Mouse (Mus musculus) MEL-GATA-1-ER (cell line): ENCODE measurements around the gene Anapc4.

Source experiments
- DNase-seq: peaks from one replicate; pipeline ENCODE4 v3.0.0-alpha.2; 2012; ENCODE audit warnings: low read depth; ENCODE audit errors: extremely low read depth

The Anapc4 gene

DNA sequence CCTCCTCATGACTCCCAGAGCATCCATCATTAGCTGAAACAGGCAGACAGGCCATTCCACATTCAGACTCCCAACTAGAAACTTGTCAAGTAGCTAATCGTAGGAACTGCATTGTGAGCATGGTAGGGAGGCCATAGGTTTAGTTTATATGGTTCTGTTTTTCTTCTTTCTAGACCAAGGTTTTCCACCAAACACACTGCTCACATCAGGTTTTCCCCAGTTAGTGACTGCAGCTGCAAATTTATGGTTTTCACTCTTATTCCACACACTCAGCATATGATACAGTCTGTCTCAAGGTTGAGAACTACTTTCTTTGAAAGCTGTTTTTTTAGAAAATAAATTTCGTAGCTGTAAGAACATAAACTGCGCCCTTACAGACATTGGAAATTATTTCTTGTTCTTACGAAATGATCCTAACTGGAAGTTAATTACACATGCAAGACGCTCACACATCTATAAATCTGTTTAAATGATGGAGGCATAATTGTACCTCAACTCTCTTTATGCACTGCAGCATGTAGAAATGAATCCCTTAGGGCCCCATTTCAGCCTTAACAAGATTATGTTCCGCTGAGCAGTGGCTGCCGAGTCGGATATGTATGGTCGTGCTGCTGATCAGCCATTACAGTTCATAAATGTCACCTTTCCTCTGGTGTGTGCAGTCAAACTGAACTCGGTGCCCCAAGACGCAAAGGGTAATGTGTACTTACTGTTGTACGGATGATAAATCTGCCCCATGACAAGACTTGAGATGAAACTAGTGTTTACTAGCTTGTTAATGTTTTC is 35.3 kb downstream of the Anapc4 start:
- no peak for DNase-seq

DNA sequence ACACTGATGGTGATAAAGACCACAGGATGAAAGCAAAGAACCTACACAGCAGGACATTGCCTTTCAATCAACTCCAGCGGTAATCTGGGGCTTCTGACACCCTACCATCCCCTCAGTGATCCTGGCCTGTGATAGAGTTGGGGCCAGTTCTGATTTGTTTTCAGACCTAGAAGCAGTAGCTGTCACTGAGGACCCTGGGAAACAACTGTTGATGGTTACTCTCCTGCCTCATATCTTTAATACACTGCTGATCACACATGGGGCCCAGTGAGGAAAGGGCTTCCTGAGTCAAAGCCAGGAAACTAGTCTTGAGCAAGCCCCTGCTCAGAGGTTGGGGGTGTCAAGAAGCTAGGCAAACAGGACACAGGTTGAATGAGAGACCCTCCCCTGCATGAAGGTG is 37.6 kb downstream of the Anapc4 start:
- DNase-seq: no peak

GRCm38 (mm10) chr5:52871986-52872385 is 38.2 kb downstream of the Anapc4 start:
- DNase-seq: no peak

- DNase-seq: peak; percentile 37
Observed at GRCm38 (mm10) chr5:52878847-52879246, 45.0 kb downstream of the Anapc4 start.

GRCm38 (mm10) chr5:52879926-52880325 is 46.1 kb downstream of the Anapc4 start:
- DNase-seq: no peak

DNA sequence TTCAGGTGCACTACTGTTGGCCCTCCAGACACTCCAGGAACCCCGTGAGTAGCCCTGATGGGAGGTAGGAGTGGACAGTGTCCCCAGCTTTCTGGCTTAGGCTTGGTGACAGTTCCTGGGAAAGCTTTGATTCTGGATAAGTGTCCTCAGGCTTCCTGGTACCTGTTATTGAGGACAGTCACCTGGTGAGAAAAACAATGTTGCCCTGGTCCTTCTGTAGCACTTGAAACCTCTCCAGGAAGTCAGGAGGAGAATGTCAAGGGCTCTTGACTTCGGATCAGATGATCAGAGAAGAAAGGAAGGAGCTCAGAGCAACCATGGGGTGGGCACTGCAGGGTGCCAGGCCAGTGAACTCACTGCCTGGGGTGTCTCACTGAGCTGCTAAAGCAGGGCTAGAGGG is 48.6 kb downstream of the Anapc4 start:
- DNase-seq: no peak

- DNase-seq: peak; percentile 58
Observed at GRCm38 (mm10) chr5:52887085-52887484, 53.3 kb downstream of the Anapc4 start.

DNA sequence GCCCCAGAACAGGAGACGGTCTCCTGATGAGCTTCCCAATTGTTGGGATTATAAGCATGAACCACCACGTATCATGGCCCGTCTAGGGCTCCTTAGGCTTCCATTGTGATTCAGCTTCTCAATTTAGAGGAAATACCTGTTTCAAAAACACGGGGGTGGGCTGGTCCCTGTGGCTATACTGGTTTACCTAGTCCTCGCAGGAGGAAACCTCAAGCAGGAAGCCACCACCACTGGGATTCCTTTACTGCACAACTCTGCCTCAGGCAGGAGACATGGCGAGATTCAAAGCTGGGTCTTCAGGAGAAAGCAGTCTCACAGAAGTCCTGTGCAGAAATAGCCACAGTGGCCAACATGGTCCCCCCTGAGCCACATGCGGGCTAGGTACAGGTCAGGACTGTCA is 56.1 kb downstream of the Anapc4 start:
- DNase-seq: no peak

- peak; percentile 85 for DNase-seq
Observed at GRCm38 (mm10) chr5:52891949-52892835, 58.4 kb downstream of the Anapc4 start.

GRCm38 (mm10) chr5:52893938-52894337 is 60.1 kb downstream of the Anapc4 start:
- DNase-seq: no peak

GRCm38 (mm10) chr5:52904246-52904645 is 70.4 kb downstream of the Anapc4 start:
- no peak for DNase-seq

- no peak for DNase-seq
Observed at GRCm38 (mm10) chr5:52904671-52905070, 70.9 kb downstream of the Anapc4 start.

DNA sequence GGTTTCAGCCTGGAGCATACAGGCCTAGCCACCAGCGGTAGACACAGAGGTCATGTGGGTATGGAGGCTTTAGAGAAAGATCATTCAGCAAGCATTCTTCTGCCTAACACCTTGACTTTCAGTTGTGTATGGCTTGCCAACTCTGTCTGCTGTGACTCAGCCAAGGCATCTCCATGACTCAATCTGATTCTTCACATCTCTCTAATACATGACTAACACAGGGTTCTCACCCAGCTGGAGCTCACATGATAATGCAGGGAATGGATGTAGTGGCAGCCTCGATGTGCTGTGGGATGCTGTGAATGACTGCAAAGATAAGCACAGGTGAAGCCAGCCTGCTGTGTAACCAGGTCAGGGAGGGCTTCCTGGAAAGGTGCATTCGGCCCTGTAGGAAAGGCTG is 74.4 kb downstream of the Anapc4 start:
- no peak for DNase-seq

DNA sequence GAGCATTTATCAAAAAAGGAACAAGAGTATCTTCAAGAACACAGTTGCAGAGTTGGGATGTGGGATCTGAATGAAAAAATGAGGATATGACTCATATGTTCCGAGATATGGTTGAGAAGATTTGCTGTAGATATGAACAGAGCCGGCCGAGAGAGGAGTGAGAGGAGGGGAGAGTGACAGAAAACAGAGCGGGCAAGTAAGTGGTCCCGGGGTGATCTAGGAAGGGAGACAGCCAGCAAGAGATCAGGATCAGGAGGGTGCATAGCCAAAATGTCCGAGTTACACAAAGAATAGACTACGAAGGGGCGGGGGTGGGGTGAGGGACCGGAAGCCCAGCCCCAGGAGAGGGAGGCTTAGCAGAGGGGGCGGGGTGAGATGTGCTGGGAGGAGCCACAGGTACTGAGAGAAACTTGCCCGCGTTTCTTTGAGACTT is 76.4 kb downstream of the Anapc4 start:
- DNase-seq: peak; percentile 65

- no peak for DNase-seq
Observed at GRCm38 (mm10) chr5:52911286-52911870, 77.6 kb downstream of the Anapc4 start.

DNA sequence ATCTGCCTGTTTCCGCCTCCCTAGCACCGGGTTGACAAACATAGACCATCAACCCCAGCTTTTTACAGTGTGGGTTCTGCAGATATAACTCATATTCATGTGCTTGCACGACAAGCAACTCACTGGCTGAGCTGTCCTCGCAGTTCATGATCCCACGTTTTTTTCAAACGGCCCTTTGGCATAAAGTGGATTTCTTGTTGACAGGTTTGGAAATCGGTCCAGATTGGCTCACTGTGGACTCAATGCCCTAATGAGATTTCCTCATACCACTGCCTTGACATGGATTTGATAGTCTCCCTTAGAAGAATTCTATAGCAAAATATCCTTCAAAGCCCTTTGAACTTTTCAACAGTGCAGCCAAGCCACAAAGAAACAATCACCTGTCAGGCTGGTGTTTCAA is 79.9 kb downstream of the Anapc4 start:
- no peak for DNase-seq

DNA sequence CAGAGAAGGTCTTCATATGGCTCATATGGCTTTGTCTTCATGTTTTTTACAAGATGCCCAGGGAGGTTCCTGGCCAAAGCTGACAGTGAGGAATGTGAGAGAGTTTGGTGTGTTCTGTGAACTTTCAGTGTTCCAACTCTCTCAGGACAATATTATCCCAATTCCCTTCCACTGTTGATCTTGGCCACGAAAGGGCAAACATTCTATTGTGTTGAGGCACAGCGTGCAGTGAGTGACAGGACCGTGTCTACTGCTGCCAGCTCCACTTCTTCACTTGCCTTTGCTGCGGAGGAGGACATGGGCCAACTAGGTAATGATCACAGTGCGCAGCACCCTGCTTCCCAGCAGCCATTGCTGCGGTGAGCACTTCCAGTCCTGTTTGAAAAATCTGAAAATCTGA is 82.4 kb downstream of the Anapc4 start:
- DNase-seq: no peak
